Mouse (Mus musculus) forebrain, embryonic 14.5 days (tissue): ENCODE data around the gene Gm11273. TPM values are rescaled to one million over a fixed set of nuclear protein-coding genes. Genes with fewer than 3 reads are reported as not detected.

Source experiments
- ATAC-seq: fragments of 200-750 bp; cut with Nextera tagmentation; 2 replicates; pipeline ENCODE4 v1.8.0; 2017; ENCODE audit warnings: mild to moderate bottlenecking, moderate library complexity
- DNase-seq: peaks from one replicate; pipeline ENCODE4 v3.0.0-alpha.2; 2015; ENCODE audit warnings: low spot score
- H3K27ac ChIP-seq: fragments of 300-500 bp; sonication (generic); 2 replicates; pipeline ENCODE4 v1.5.1; 2014; ENCODE audit warnings: low read depth, mild to moderate bottlenecking, control low read depth, low read length, moderate library complexity
- H3K27me3 ChIP-seq: fragments of 300-500 bp; sonication (generic); replicated peaks from 2 replicates; pipeline ENCODE4 v1.6.1; 2014; ENCODE audit warnings: low read length, control low read depth, mixed read lengths; ENCODE audit not compliant: control insufficient read depth, insufficient read depth
- H3K36me3 ChIP-seq: fragments of 300-500 bp; sonication (generic); 2 replicates; pipeline ENCODE4 v1.6.1; 2014; ENCODE audit warnings: low read length, control low read depth; ENCODE audit not compliant: control insufficient read depth, insufficient read depth
- H3K4me1 ChIP-seq: fragments of 300-500 bp; sonication (generic); 2 replicates; pipeline ENCODE4 v1.6.1; 2014; ENCODE audit warnings: antibody characterized with exemption, low read length, control low read depth; ENCODE audit not compliant: control insufficient read depth, insufficient read depth
- H3K4me2 ChIP-seq: fragments of 300-500 bp; sonication (generic); 2 replicates; pipeline ENCODE4 v1.6.1; 2014; ENCODE audit warnings: mild to moderate bottlenecking, control low read depth, low read length
- H3K4me3 ChIP-seq: fragments of 300-500 bp; sonication (generic); 2 replicates; pipeline ENCODE4 v1.5.1; 2014; ENCODE audit warnings: low read depth, low read length, control low read depth
- H3K9ac ChIP-seq: fragments of 300-500 bp; sonication (generic); 2 replicates; pipeline ENCODE4 v1.6.1; 2014; ENCODE audit warnings: mild to moderate bottlenecking, low read length, control low read depth, moderate library complexity
- H3K9me3 ChIP-seq: fragments of 300-500 bp; sonication (generic); replicated peaks from 2 replicates; pipeline ENCODE4 v1.6.1; 2016; ENCODE audit warnings: low read length, control low read depth, mixed read lengths; ENCODE audit not compliant: control insufficient read depth
- WGBS: fragments of 180-500 bp; shearing (Covaris S2); extraction: QIAGEN DNeasy Blood & Tissue Kit; methylation state at CpG from one replicate; pipeline ENCODE4 v1.1.7; 2014; 5-methylcytosine and 5-hydroxymethylcytosine counted together
- polyA plus RNA-seq: library from polyadenylated mRNA; unstranded; fragments of >200 nt; fragmentation: Nextera tagmentation; extraction: Ambion mirVana; gene quantifications from 2 replicates; pipeline ENCODE4 v1.2.1, GENCODE M21; 2014

Gm11273 gene
- polyA plus RNA-seq, 1 experiment from 2014 or later: 6.2 TPM

GRCm38 (mm10) chr13:21456347-21456746 is 44.9 kb downstream of the Gm11273 start:
- no peaks in the 10 kb centered on the region for H3K27me3 ChIP-seq
- peaks cover 8% of the 10 kb centered on the region for H3K4me1 ChIP-seq
- H3K9me3 ChIP-seq: no peaks in the 10 kb centered on the region
- H3K4me2 ChIP-seq: no peak overlapping the region
- peaks cover 3% of the 10 kb centered on the region; the same call in 1 of the 2 replicates for H3K36me3 ChIP-seq
- no peak overlapping the region for H3K27ac ChIP-seq
- 9% methylated on average over 4 of the region's 4 CpGs for WGBS
- ATAC-seq (no peak), DNase-seq (no peak)
- H3K9ac ChIP-seq: no peak overlapping the region
- H3K4me3 ChIP-seq: no peak overlapping the region

GRCm38 (mm10) chr13:21454133-21454532 is 47.1 kb downstream of the Gm11273 start:
- peaks cover 5% of the 10 kb centered on the region for H3K36me3 ChIP-seq
- H3K27me3 ChIP-seq: no peaks in the 10 kb centered on the region
- peaks cover 8% of the 10 kb centered on the region for H3K4me1 ChIP-seq
- no peaks in the 10 kb centered on the region for H3K9me3 ChIP-seq
- no peak overlapping the region for H3K27ac ChIP-seq
- ATAC-seq: no peak
- H3K9ac ChIP-seq: no peak overlapping the region
- H3K4me2 ChIP-seq: no peak overlapping the region
- no peak for DNase-seq
- WGBS: 97% methylated on average over 3 of the region's 3 CpGs
- H3K4me3 ChIP-seq: no peak overlapping the region

- no peaks in the 10 kb centered on the region for H3K9me3 ChIP-seq
- peaks cover 10% of the 10 kb centered on the region for H3K36me3 ChIP-seq
- DNase-seq (peak; percentile 89), ATAC-seq (peak; percentile 94)
- peaks cover 8% of the 10 kb centered on the region for H3K4me1 ChIP-seq
- H3K27me3 ChIP-seq: no peaks in the 10 kb centered on the region
- WGBS: 0% methylated on average over 23 of the region's 23 CpGs
- H3K27ac ChIP-seq: peak within 1 kb of the TSS; percentile 41
- peak within 1 kb of the TSS; percentile 76 for H3K4me2 ChIP-seq
- H3K4me3 ChIP-seq: peak within 1 kb of the TSS; percentile 69
- H3K9ac ChIP-seq: peak within 1 kb of the TSS; percentile 75
Observed at GRCm38 (mm10) chr13:21453449-21453848, 47.8 kb downstream of the Gm11273 start, which contains the start of gene Zscan26. Gene Zscan26 (minus strand): TSS chr13:21453730.

GRCm38 (mm10) chr13:21453042-21453441 is 48.2 kb downstream of the Gm11273 start:
- peak overlapping the region; percentile 69 for H3K4me3 ChIP-seq
- peak overlapping the region; percentile 76 for H3K4me2 ChIP-seq
- peak; percentile 26; the same call in 1 of the 2 replicates for ATAC-seq

More at GRCm38 (mm10) chr13:21453042-21453441, 48.2 kb downstream of the Gm11273 start:
- no peaks in the 10 kb centered on the region for H3K9me3 ChIP-seq
- DNase-seq: no peak
- no peaks in the 10 kb centered on the region for H3K27me3 ChIP-seq
- H3K36me3 ChIP-seq: peaks cover 13% of the 10 kb centered on the region
- peak overlapping the region; percentile 75 for H3K9ac ChIP-seq
- under 1% methylated on average over 13 of the region's 13 CpGs for WGBS
- peaks cover 8% of the 10 kb centered on the region for H3K4me1 ChIP-seq
- H3K27ac ChIP-seq: peak overlapping the region; percentile 41

Other genes with a start within 250 kb of the Gm11273 start
- gene Gpx5, start 208.7 kb downstream of the Gm11273 start, polyA plus RNA-seq: not detected in 2 replicates
- gene Gpx6, start 189.3 kb downstream of the Gm11273 start, polyA plus RNA-seq: not detected in 2 replicates
- gene Olfr1367, start 154.5 kb downstream of the Gm11273 start, polyA plus RNA-seq: not detected in 2 replicates
- 14.7 and 15.0 TPM in 2 replicates for gene Zscan12, start 138.6 kb downstream of the Gm11273 start, polyA plus RNA-seq
- 78.3 and 80.5 TPM in 2 replicates for gene Zkscan3, start 98.7 kb downstream of the Gm11273 start, polyA plus RNA-seq
- gene Pgbd1, start 60.4 kb downstream of the Gm11273 start, polyA plus RNA-seq: 3.5 and 3.7 TPM in 2 replicates
- 10.4 TPM in 2 replicates for gene Zscan26, start 47.7 kb downstream of the Gm11273 start, polyA plus RNA-seq
- gene Nkapl, start 32.9 kb downstream of the Gm11273 start, polyA plus RNA-seq: 3.8 TPM in 2 replicates
- 7.5 and 8.2 TPM in 2 replicates for gene Zkscan4, start 22.5 kb downstream of the Gm11273 start, polyA plus RNA-seq
- gene Gm10065, start 22.0 kb downstream of the Gm11273 start, polyA plus RNA-seq: not detected in 2 replicates
- 0.36 and 0.78 TPM in 2 replicates for gene AK157302, start 6.2 kb downstream of the Gm11273 start, polyA plus RNA-seq
- gene Zkscan8, start 29.7 kb upstream of the Gm11273 start, polyA plus RNA-seq: 7.3 and 8.6 TPM in 2 replicates
- 0.10 and 0.20 TPM in 2 replicates for gene Olfr1366, start 41.4 kb upstream of the Gm11273 start, polyA plus RNA-seq
- gene Olfr1535, start 58.5 kb upstream of the Gm11273 start, polyA plus RNA-seq: not detected in 2 replicates
- not detected in 2 replicates for gene Olfr1364, start 80.3 kb upstream of the Gm11273 start, polyA plus RNA-seq
- not detected in 2 replicates for gene Olfr1362, start 112.6 kb upstream of the Gm11273 start, polyA plus RNA-seq
- not detected in 2 replicates for gene Olfr11, start 141.1 kb upstream of the Gm11273 start, polyA plus RNA-seq
- not detected in 2 replicates for gene Olfr1361, start 162.0 kb upstream of the Gm11273 start, polyA plus RNA-seq
- gene Olfr1360, start 176.0 kb upstream of the Gm11273 start, polyA plus RNA-seq: not detected in 2 replicates
- not detected in 2 replicates for gene Olfr1359, start 196.7 kb upstream of the Gm11273 start, polyA plus RNA-seq
- 3.7 and 4.2 TPM in 2 replicates for gene Hist1h2bl, start 214.7 kb upstream of the Gm11273 start, polyA plus RNA-seq
- gene Hist1h2ai, start 215.0 kb upstream of the Gm11273 start, polyA plus RNA-seq: 13.2 and 45.9 TPM in 2 replicates
- 7.3 and 11.0 TPM in 2 replicates for gene Hist1h3h, start 216.2 kb upstream of the Gm11273 start, polyA plus RNA-seq
- gene Hist1h2bm, start 220.6 kb upstream of the Gm11273 start, polyA plus RNA-seq: 2.5 and 3.9 TPM in 2 replicates
- 1.7 TPM in 2 replicates for gene Hist1h4j, start 233.6 kb upstream of the Gm11273 start, polyA plus RNA-seq
- 2.7 and 4.6 TPM in 2 replicates for gene Hist1h4k, start 249.1 kb upstream of the Gm11273 start, polyA plus RNA-seq